Mouse (Mus musculus) heart, postnatal 0 days (tissue): ENCODE results near the gene Sdk2.
A peak's percentile ranks its signal among the peaks of the same experiment; 100 is the strongest.

Experiments used
- CTCF ChIP-seq: IDR thresholded peaks from 2 replicates; pipeline ENCODE4 v1.5.1; 2016; ENCODE audit warnings: antibody characterized with exemption, control low read depth, low read depth
- EP300 ChIP-seq: IDR thresholded peaks from 2 replicates; pipeline ENCODE4 v1.6.1; 2016; ENCODE audit warnings: antibody characterized with exemption, low read depth

DNA sequence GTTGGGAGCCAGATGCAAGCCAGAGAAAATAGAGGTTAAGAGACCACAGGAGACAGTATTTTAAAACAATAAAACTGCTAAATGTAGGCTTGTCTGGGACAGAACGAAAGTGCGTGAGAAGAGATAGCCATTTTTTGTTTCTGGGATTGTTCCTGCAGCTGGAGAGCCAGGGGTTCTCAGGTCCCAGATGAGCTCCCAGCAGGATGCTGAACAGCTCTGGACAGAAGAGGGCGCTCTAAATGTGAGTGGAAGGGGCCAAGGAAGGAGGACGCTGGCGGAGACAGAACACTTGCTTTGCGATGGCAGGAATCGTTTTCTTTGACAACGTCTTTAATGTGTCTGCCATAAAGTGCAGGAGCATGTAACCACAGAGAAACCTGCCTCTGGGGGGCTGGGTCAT is 5.2 kb upstream of the Sdk2 start:
- no peak for TF ChIP-seq EP300
- TF ChIP-seq CTCF = peak; percentile 52
